Mouse (Mus musculus): ENCODE measurements around the gene Tomm20. TPM values are rescaled to one million over a fixed set of nuclear protein-coding genes. Genes with fewer than 3 reads are reported as not detected.

Gene Tomm20
- polyA plus RNA-seq, 1 experiment = 2,572 TPM

DNA sequence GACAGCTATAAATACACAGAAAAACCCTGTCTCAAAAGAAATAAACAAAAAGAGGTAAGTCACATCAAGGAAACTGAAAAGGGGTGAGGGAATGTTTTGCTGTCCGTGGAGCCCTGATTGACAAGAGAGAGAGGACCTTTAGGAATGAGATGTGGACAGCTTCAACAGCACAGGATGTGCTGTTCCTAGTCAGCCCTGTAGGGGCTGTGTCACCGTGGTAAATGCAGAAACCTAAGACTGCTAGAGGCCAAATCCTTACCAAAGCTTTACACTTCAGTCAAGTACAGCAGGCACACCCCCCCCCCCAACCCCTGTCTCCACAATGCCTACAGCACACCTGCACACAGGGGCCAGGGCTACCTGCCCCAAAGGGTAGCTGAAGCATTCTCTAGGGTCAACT, 13.9 kb downstream of the Tomm20 start:
- TF ChIP-seq GATA1 (IDR thresholded peaks at IDR 0.05; ENCODE audit: low read length) = no peak

DNA sequence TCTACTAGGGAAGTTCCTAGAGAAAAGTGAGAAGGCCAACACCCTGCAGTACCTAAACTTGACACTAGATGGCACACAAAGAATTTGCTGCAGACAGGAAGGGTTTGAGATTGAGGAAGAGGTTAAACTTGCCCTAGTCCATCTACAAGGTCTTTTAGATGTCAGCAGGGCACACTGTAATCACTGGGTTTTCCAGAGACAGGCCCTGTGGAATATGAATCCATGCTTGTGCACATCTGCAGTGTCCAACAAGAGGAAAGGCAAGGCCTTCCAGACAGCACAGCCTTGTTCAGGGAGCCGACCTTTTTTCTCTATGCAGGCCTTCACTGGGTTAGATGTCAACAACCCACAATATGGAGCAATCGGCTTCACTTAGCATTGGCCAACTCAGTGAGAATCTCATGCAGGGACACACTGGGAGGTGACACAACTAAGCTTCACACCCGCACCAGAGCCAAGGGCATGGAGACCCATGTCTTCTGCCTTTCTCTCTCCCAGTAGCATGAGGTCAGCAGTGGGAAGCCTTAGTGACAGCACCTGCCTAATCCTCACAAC, 16.0 kb downstream of the Tomm20 start:
- TF ChIP-seq GATA1 (IDR thresholded peaks at IDR 0.05; ENCODE audit: low read length) = no peak

- TF ChIP-seq GATA1 (IDR thresholded peaks at IDR 0.05; ENCODE audit: low read length) = no peak
Measured at GRCm38 (mm10) chr8:126928755-126929505, 16.7 kb downstream of the Tomm20 start.

- no peak for TF ChIP-seq GATA1 (IDR thresholded peaks at IDR 0.05; ENCODE audit: low read length)
Measured at GRCm38 (mm10) chr8:126928028-126928427, 17.6 kb downstream of the Tomm20 start.

GRCm38 (mm10) chr8:126927058-126927457, 18.6 kb downstream of the Tomm20 start:
- no peak for TF ChIP-seq GATA1 (IDR thresholded peaks at IDR 0.05; ENCODE audit: low read length)

GRCm38 (mm10) chr8:126922981-126923380, 22.7 kb downstream of the Tomm20 start:
- TF ChIP-seq GATA1 (IDR thresholded peaks at IDR 0.05; ENCODE audit: low read length) = no peak

DNA sequence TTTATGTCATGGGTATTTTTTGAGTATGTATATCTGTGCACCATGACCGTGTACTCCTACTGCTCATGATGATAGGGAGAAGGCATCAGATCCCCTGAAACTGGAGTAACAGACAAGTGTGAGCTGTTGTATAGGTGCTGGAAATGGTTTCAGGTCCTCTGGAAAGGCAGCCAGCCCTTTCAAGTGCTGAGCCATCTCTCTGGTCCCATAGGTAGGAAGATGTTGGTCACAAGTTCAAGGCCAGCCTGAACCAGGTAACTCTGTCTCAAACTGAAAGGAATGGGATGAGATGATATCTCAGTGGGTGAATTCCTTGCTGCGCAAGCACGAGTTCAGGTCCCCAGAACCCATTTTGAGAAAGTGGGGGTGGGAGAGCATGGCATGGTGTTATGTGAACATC, 24.2 kb downstream of the Tomm20 start:
- no peak for TF ChIP-seq GATA1 (IDR thresholded peaks at IDR 0.05; ENCODE audit: low read length)

DNA sequence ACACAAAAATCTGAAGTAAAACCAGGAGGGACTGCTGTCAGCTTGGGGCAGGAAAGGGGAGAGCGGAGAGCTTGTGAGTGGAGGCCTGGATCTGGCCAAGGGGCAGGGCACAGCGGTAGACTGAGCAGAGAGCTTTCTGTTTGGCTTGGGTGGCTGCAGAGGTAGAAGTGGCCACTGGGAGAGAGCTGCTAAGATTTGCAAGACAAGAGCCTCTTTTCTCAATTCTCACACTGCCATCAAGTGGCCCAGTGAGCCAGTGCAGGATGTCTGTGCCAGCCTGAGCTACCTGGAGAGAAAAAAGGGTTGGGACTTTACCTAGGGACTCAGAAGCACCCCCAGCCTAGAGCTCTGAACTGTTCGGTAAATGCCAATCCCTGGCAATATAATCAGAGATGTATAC, 24.8 kb downstream of the Tomm20 start:
- no peak for TF ChIP-seq GATA1 (IDR thresholded peaks at IDR 0.05; ENCODE audit: low read length)

DNA sequence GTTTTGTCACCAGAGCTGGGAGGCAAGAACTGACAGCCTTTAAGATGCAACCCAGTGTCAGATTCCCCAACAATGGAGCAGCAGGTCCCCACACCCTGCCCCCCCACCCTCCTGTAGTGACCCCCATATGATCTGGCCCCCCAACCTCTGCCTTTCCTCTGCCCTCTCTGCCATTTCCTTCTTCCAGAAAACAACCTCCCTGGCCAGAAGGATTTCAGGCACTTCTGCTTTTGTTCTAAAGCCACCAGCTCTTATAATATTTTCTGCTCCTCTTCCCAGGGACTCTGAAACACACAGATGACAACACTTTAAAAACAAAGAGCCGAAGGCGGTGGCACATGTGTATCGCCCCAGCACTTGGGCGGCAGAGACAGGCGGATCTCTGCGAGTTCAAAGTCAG, 25.3 kb downstream of the Tomm20 start:
- TF ChIP-seq GATA1 (IDR thresholded peaks at IDR 0.05; ENCODE audit: low read length) = no peak

DNA sequence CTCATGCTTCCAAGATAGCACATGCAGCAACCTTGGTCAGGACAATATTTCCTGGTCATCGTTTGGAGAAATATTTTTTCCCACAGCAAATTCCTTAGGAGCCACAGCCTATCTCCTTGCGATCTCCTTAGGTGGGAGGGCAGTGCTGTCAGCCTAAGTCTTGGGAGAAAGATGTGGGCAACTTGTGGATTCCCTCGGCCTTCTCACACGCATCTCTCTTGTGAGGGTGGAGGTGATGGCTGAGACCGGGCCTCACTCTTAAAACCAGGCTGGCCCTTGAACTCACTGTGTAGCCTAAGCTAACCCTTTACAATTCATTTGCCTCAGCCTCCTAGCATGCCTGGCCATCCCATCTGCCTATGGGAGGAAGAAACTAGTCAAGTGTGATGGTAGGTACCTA, 25.9 kb downstream of the Tomm20 start:
- TF ChIP-seq GATA1 (IDR thresholded peaks at IDR 0.05; ENCODE audit: low read length) = no peak

- no peak for TF ChIP-seq GATA1 (IDR thresholded peaks at IDR 0.05; ENCODE audit: low read length)
Measured at GRCm38 (mm10) chr8:126919255-126919654, 26.4 kb downstream of the Tomm20 start.

DNA sequence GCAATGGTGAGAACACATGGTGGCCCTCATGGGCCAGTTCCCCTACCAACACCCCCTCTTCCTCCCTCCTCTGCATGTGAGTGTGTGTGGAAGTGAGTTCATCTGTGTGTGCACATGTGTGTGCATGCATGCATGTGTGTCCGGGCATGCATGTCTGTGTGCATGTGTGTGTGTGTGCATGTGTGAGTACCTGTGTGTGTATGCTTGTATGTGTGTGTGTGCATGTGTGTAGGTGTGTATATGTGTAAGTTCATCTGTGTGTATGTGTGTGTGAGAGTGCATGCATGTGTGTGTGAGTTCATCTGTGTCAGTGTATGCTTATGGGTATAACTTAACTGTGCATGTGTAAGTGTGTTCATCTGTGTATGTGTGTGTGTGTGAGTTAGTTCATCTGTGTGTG, 27.3 kb downstream of the Tomm20 start:
- TF ChIP-seq GATA1 (IDR thresholded peaks at IDR 0.05; ENCODE audit: low read length) = no peak

DNA sequence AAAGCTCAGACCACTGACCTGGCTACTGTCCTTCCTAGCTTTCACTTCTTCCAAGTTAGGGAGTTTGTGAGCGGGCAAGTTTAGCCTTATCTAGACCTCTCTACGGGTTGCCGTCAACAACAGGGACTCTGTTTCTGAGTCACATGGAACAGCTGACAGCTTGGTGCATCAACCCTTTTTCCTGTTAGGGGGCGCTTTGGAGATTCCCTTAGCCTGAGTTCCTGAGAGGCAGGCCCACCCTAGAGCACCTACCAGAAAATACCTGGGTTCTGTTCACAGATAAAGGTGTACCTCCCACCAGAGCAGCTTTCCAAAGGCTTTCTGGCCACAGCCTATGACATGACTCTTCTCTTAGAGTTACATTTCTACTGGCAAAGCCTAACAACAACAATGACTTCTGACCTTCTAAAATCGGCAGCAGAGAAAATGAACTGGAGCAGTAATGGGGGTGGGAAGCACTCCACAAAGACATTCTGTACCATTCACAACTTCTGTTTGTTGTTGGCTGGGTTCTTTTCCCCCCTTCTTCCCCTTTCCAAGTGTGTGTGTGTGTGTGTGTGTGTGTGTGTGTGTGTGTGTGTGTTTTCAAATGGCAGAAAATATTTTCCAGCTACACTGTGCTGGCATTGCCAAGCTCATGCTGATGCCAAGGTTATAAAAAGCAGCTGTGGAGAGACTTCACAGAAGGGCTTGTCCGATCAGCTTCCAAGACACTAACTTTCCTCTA, 28.3 kb downstream of the Tomm20 start:
- TF ChIP-seq GATA1 (IDR thresholded peaks at IDR 0.05; ENCODE audit: low read length) = no peak

GRCm38 (mm10) chr8:126916611-126917010, 29.0 kb downstream of the Tomm20 start:
- TF ChIP-seq GATA1 (IDR thresholded peaks at IDR 0.05; ENCODE audit: low read length) = no peak

- no peak for TF ChIP-seq GATA1 (IDR thresholded peaks at IDR 0.05; ENCODE audit: low read length)
Measured at GRCm38 (mm10) chr8:126914609-126915375, 30.9 kb downstream of the Tomm20 start.

Data from G1E-ER4 (cell line).